20 mouse cellular contexts compared by ENCODE assay signal in genomic region chr3:66330896-66331579, GRCm38 (mm10). TPM values are rescaled to one million over a fixed set of nuclear protein-coding genes. Genes with fewer than 3 reads are reported as not detected.
A peak's percentile ranks its signal among the peaks of the same experiment; 100 is the strongest.
DNase-seq lines count a peak whose midpoint lies in the region; ATAC-seq lines count a peak whose summit lies in the region.
"Had no signal": no experiment of that assay in that cellular context is flagged by ENCODE, and none has a peak within 500 bp of the region (broad histone marks: within the 10 kb centered on the region; RNA-seq: fewer than 3 reads in every experiment).

No protein-coding gene starts in this region.

- DNase-seq in hindbrain, embryonic 10.5 days (ENCODE audit: low spot score): no peak
- no peak for DNase-seq in gastrocnemius, postnatal 14 days
- DNase-seq in MN1 (ENCODE audit: low spot score): no peak
- no peak for DNase-seq in embryo, embryonic 10 days (ENCODE audit: low spot score)
- DNase-seq: liver, embryonic 13.5 days; thymus, adult 2 months had no signal

- no peak for ATAC-seq in hindbrain, embryonic 16.5 days
- ATAC-seq in common myeloid progenitor, adult 5-6 weeks (replicated peaks; ENCODE audit: low read depth, poor library complexity, severe bottlenecking): peak; percentile 62
- peak; percentile 80 for ATAC-seq in lung, embryonic 16.5 days (ENCODE audit: low read depth)
- ATAC-seq in megakaryocyte progenitor cell, adult 5-6 weeks (replicated peaks; ENCODE audit: poor library complexity): peak; percentile 41; the same call in 1 of the 2 replicates
- ATAC-seq: CD4-positive, CD25-positive, alpha-beta regulatory T cell, adult 4 months; intestine, embryonic 16.5 days had no signal

- H3K4me3 ChIP-seq in hindbrain, embryonic 10.5 days: no peak overlapping the region
- no peak overlapping the region for H3K4me3 ChIP-seq in hindbrain, embryonic 16.5 days (ENCODE audit: low read length)
- no peak overlapping the region for H3K4me3 ChIP-seq in lung, embryonic 16.5 days (ENCODE audit: low read length)
- H3K4me3 ChIP-seq: embryonic facial prominence, embryonic 13.5 days; hindbrain, embryonic 15.5 days; limb, embryonic 13.5 days; liver, embryonic 13.5 days had no signal

- peaks cover 16% of the 10 kb centered on the region for H3K4me1 ChIP-seq in hindbrain, embryonic 10.5 days (replicated peaks)
- H3K4me1 ChIP-seq in hindbrain, embryonic 16.5 days (ENCODE audit: control insufficient read depth, insufficient read depth, low read depth, low read length): no peaks in the 10 kb centered on the region; the same call in 1 of the 2 replicates
- peaks cover 2% of the 10 kb centered on the region; the same call in 1 of the 2 replicates for H3K4me1 ChIP-seq in lung, embryonic 16.5 days (replicated peaks; ENCODE audit: control insufficient read depth, insufficient read depth, low read length)
- H3K4me1 ChIP-seq: liver, embryonic 13.5 days had no signal

- H3K27ac ChIP-seq in hindbrain, embryonic 10.5 days: peak overlapping the region; percentile 40; the same call in 1 of the 2 replicates
- H3K27ac ChIP-seq in hindbrain, embryonic 16.5 days (ENCODE audit: low read depth, low read length): no peak overlapping the region
- H3K27ac ChIP-seq in lung, embryonic 16.5 days (ENCODE audit: low read length): peak overlapping the region; percentile 70
- H3K27ac ChIP-seq: embryonic facial prominence, embryonic 13.5 days; hindbrain, embryonic 15.5 days; limb, embryonic 13.5 days; liver, embryonic 13.5 days had no signal

- no peaks in the 10 kb centered on the region for H3K9me3 ChIP-seq in hindbrain, embryonic 10.5 days
- no peaks in the 10 kb centered on the region for H3K9me3 ChIP-seq in hindbrain, embryonic 16.5 days (ENCODE audit: control insufficient read depth, low read length)
- no peaks in the 10 kb centered on the region for H3K9me3 ChIP-seq in lung, embryonic 16.5 days (ENCODE audit: control insufficient read depth, low read length)
- H3K9me3 ChIP-seq: embryonic facial prominence, embryonic 13.5 days; hindbrain, embryonic 15.5 days; limb, embryonic 13.5 days; liver, embryonic 13.5 days had no signal

- 84% methylated on average over 15 of the region's 15 CpGs for WGBS in hindbrain, embryonic 10.5 days
- 83% methylated on average over 15 of the region's 15 CpGs for WGBS in hindbrain, embryonic 16.5 days
- WGBS in lung, embryonic 16.5 days: 64% methylated on average over 15 of the region's 15 CpGs

- no peak overlapping the region for H3K9ac ChIP-seq in hindbrain, embryonic 16.5 days (ENCODE audit: low read depth, low read length)
- H3K9ac ChIP-seq in lung, embryonic 16.5 days (ENCODE audit: low read length): no peak overlapping the region
- H3K9ac ChIP-seq: embryonic facial prominence, embryonic 13.5 days; hindbrain, embryonic 15.5 days; limb, embryonic 13.5 days; liver, embryonic 13.5 days had no signal

- intact Hi-C loops in gastrocnemius, postnatal 14 days (cut with DNase I; ENCODE audit: low total_unique reads): loop anchor here (10.0 kb wide), 2 partner anchors 934 to 1014 kb away; no protein-coding TSS in a partner anchor

- no peaks in the 10 kb centered on the region for H3K27me3 ChIP-seq in hindbrain, embryonic 10.5 days (ENCODE audit: insufficient read depth, poor library complexity, severe bottlenecking)
- H3K27me3 ChIP-seq in hindbrain, embryonic 16.5 days (replicated peaks; ENCODE audit: control insufficient read depth, insufficient read depth, low read length): no peaks in the 10 kb centered on the region
- H3K27me3 ChIP-seq in lung, embryonic 16.5 days (ENCODE audit: control insufficient read depth, insufficient read depth, low read depth, low read length): no peaks in the 10 kb centered on the region
- H3K27me3 ChIP-seq: embryonic facial prominence, embryonic 13.5 days; hindbrain, embryonic 15.5 days; liver, embryonic 13.5 days had no signal

- H3K36me3 ChIP-seq in hindbrain, embryonic 10.5 days: no peaks in the 10 kb centered on the region
- H3K36me3 ChIP-seq in hindbrain, embryonic 16.5 days (ENCODE audit: control insufficient read depth, insufficient read depth, low read length): no peaks in the 10 kb centered on the region
- H3K36me3 ChIP-seq in lung, embryonic 16.5 days (ENCODE audit: control insufficient read depth, insufficient read depth, low read length): no peaks in the 10 kb centered on the region
- H3K36me3 ChIP-seq: embryonic facial prominence, embryonic 13.5 days; hindbrain, embryonic 15.5 days; limb, embryonic 13.5 days; liver, embryonic 13.5 days had no signal

- no peak overlapping the region for H3K4me2 ChIP-seq in hindbrain, embryonic 16.5 days (ENCODE audit: low read length)
- H3K4me2 ChIP-seq in lung, embryonic 16.5 days (ENCODE audit: low read depth, low read length): peak overlapping the region; percentile 13; the same call in 1 of the 2 replicates
- H3K4me2 ChIP-seq: embryonic facial prominence, embryonic 13.5 days; heart, embryonic 11.5 days; hindbrain, embryonic 15.5 days; limb, embryonic 13.5 days; liver, embryonic 13.5 days had no signal

RNA-seq across cellular contexts. Expression of gene Veph1, which starts 34.4 kb away (rescaled TPM):
- polyA plus RNA-seq in hindbrain, embryonic 10.5 days (2016; fragmentation: Nextera tagmentation; extraction: Ambion mirVana): 9.3 and 11.4 TPM in 2 replicates
- polyA plus RNA-seq in hindbrain, embryonic 16.5 days (2015; fragmentation: Nextera tagmentation; extraction: Ambion mirVana): 1.6 and 2.2 TPM in 2 replicates
- not detected in 2 replicates for total RNA-seq in common myeloid progenitor, adult 5-6 weeks (2017)
- 6.6 and 7.6 TPM in 2 replicates for polyA plus RNA-seq in lung, embryonic 16.5 days (2015; fragmentation: Nextera tagmentation; extraction: Ambion mirVana)
- total RNA-seq in megakaryocyte progenitor cell, adult 5-6 weeks (2015): not detected in 2 replicates
- total RNA-seq in megakaryocyte progenitor cell, adult 5-6 weeks (2017): not detected in 2 replicates
- under 1 TPM in 1 of 2 experiments, not detected in 1; 0.11 TPM for total RNA-seq in gastrocnemius, postnatal 14 days (2021)
- total RNA-seq: gastrocnemius, postnatal 36 days; neutrophil, adult 5-6 weeks had no signal
- polyA plus RNA-seq: CD4-positive, CD25-positive, alpha-beta regulatory T cell, adult 4 months; large intestine, adult 2 months; spleen, adult 2 months; thymus, adult 2 months had no signal
